ENCODE assay signal across 7 mouse cellular contexts in the genomic region with DNA sequence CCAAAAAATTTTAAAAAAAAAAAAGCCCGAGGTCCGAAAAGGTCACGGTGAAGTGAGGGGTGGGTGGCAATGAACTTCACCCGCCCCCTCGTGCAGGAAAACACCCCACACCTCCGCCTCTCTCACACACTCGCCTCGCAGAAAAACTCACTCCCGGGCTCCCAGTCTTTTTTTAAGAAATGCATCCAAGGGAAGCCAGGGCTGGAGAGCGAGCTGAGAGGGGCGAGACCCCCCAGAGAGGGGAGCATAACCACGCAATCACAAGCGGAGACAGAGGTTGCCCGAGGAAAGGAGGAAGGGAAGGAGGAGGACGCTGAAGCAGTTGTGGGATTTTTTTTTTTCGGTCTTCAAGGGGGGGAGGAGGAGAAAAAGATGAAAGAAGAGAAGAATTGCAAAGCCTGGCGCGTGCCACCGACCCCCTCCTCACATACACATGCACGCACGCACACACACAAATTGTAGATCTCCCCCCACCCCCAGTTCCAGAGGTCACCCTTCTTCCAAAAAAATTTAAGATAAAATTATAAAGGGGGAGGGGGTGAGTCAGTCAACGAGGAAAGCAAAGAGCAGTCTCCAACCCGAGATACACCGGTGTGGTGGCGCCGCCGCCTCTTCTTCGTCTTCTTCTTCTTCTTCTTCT. TPM values are rescaled to one million over a fixed set of nuclear protein-coding genes. Genes with fewer than 3 reads are reported as not detected.
DNase-seq lines count a peak whose midpoint lies in the region; ATAC-seq lines count a peak whose summit lies in the region.

No protein-coding gene starts in this region.

- H3K9ac ChIP-seq in midbrain, embryonic 13.5 days (replicated peaks) = peak overlapping the region; percentile 96

- H3K9me3 ChIP-seq in heart, embryonic 10.5 days = no peaks in the 10 kb centered on the region
- H3K9me3 ChIP-seq in midbrain, embryonic 13.5 days = no peaks in the 10 kb centered on the region

- peaks cover 30% of the 10 kb centered on the region for H3K4me1 ChIP-seq in heart, embryonic 10.5 days
- peaks cover 39% of the 10 kb centered on the region for H3K4me1 ChIP-seq in midbrain, embryonic 13.5 days (replicated peaks)

- H3K4me3 ChIP-seq in heart, embryonic 10.5 days = peak overlapping the region; percentile 93
- peak overlapping the region; percentile 91 for H3K4me3 ChIP-seq in midbrain, embryonic 13.5 days (replicated peaks)

- DNase-seq in thymus, postnatal 14 days = peak; percentile 4
- no peak for DNase-seq in thymus, adult 18-20 months
- DNase-seq in cerebellum, postnatal 14 days = peak; percentile 51 to 61
- no peak for DNase-seq in heart, embryonic 10.5 days (ENCODE audit: low spot score)
- peak; percentile 17 for DNase-seq in kidney, postnatal 14 days
- peak; percentile 9 for DNase-seq in thymus, postnatal 4 days

- peak overlapping the region; percentile 69 for H3K4me2 ChIP-seq in midbrain, embryonic 13.5 days (replicated peaks)

- peak overlapping the region; percentile 94 for H3K27ac ChIP-seq in heart, embryonic 10.5 days
- H3K27ac ChIP-seq in midbrain, embryonic 13.5 days = peak overlapping the region; percentile 92

- WGBS in heart, embryonic 10.5 days = under 1% methylated on average over 28 of the region's 28 CpGs
- under 1% methylated on average over 28 of the region's 28 CpGs for WGBS in midbrain, embryonic 13.5 days

- no peaks in the 10 kb centered on the region for H3K36me3 ChIP-seq in heart, embryonic 10.5 days
- no peaks in the 10 kb centered on the region for H3K36me3 ChIP-seq in midbrain, embryonic 13.5 days

- H3K27me3 ChIP-seq in heart, embryonic 10.5 days (ENCODE audit: insufficient read depth, poor library complexity, severe bottlenecking) = peaks cover 10% of the 10 kb centered on the region; the same call in 1 of the 2 replicates
- peaks cover 11% of the 10 kb centered on the region for H3K27me3 ChIP-seq in midbrain, embryonic 13.5 days

- ATAC-seq in midbrain, embryonic 13.5 days = no peak

RNA-seq across cellular contexts. Expression of a gene that starts 0.6 kb away (rescaled TPM):
- polyA plus RNA-seq in heart, embryonic 10.5 days (2016; fragmentation: Nextera tagmentation; extraction: Ambion mirVana) = 18.3 and 24.7 TPM in 2 replicates
- 73.1 and 76.2 TPM in 2 replicates for polyA plus RNA-seq in midbrain, embryonic 13.5 days (2015; fragmentation: Nextera tagmentation; extraction: Ambion mirVana)

Comparison
In these comparisons a context has a peak if more than half of its experiments do, and no peak if none do; other contexts are left out.
1. DNase-seq: peak in thymus, postnatal 14 days (single experiment), cerebellum, postnatal 14 days (2 of 2), kidney, postnatal 14 days (single experiment) and thymus, postnatal 4 days (single experiment); none in thymus, adult 18-20 months (0 of 2) and heart, embryonic 10.5 days (single experiment).